Mouse (Mus musculus) hindbrain, embryonic 11.5 days (tissue): ENCODE data around the gene Fam222a. TPM values are rescaled to one million over a fixed set of nuclear protein-coding genes. Genes with fewer than 3 reads are reported as not detected.

Experiments used
- ATAC-seq: fragments of 200-750 bp; cut with Nextera tagmentation; 2 replicates; pipeline ENCODE4 v1.8.0; 2017; ENCODE audit warnings: mild to moderate bottlenecking, moderate TSS enrichment, moderate library complexity; ENCODE audit not compliant: low FRiP score
- DNase-seq: peaks from one replicate; pipeline ENCODE4 v3.0.0-alpha.2; 2015; ENCODE audit warnings: low spot score
- H3K27ac ChIP-seq: fragments of 300-500 bp; sonication (generic); 2 replicates; pipeline ENCODE4 v1.5.1; 2014; ENCODE audit warnings: mild to moderate bottlenecking, low read depth, low read length
- H3K27me3 ChIP-seq: fragments of 300-500 bp; sonication (generic); 2 replicates; pipeline ENCODE4 v1.6.1; 2014; ENCODE audit warnings: mild to moderate bottlenecking, low read length, moderate library complexity, mixed read lengths; ENCODE audit not compliant: control insufficient read depth, insufficient read depth
- H3K36me3 ChIP-seq: fragments of 300-500 bp; sonication (generic); 2 replicates; pipeline ENCODE4 v1.6.1; 2014; ENCODE audit warnings: mild to moderate bottlenecking, low read length, moderate library complexity, mixed read lengths; ENCODE audit not compliant: control insufficient read depth, insufficient read depth
- H3K4me1 ChIP-seq: fragments of 300-500 bp; sonication (generic); replicated peaks from 2 replicates; pipeline ENCODE4 v1.6.1; 2014; ENCODE audit warnings: low read length, mixed read lengths; ENCODE audit not compliant: control insufficient read depth, insufficient read depth
- H3K4me2 ChIP-seq: fragments of 300-500 bp; sonication (generic); replicated peaks from 2 replicates; pipeline ENCODE4 v1.6.1; 2014; ENCODE audit warnings: mild to moderate bottlenecking, low read depth, low read length
- H3K4me3 ChIP-seq: fragments of 300-500 bp; sonication (generic); 2 replicates; pipeline ENCODE4 v1.5.1; 2014; ENCODE audit warnings: low read depth, low read length
- H3K9ac ChIP-seq: fragments of 300-500 bp; sonication (generic); 2 replicates; pipeline ENCODE4 v1.6.1; 2014; ENCODE audit warnings: low read depth, low read length
- H3K9me3 ChIP-seq: fragments of 300-500 bp; sonication (generic); 2 replicates; pipeline ENCODE4 v1.6.1; 2016; ENCODE audit warnings: low read length; ENCODE audit not compliant: control insufficient read depth
- WGBS: fragments of 180-500 bp; shearing (Covaris S2); extraction: QIAGEN DNeasy Blood & Tissue Kit; methylation state at CpG from one replicate; pipeline ENCODE4 v1.1.7; 2014; 5-methylcytosine and 5-hydroxymethylcytosine counted together
- polyA plus RNA-seq: library from polyadenylated mRNA; unstranded; fragments of >200 nt; fragmentation: Nextera tagmentation; extraction: Ambion mirVana; gene quantifications from 2 replicates; pipeline ENCODE4 v1.2.1, GENCODE M21; 2014

Gene Fam222a
- polyA plus RNA-seq, 1 experiment from 2014 or later, result 6.5 TPM

DNA sequence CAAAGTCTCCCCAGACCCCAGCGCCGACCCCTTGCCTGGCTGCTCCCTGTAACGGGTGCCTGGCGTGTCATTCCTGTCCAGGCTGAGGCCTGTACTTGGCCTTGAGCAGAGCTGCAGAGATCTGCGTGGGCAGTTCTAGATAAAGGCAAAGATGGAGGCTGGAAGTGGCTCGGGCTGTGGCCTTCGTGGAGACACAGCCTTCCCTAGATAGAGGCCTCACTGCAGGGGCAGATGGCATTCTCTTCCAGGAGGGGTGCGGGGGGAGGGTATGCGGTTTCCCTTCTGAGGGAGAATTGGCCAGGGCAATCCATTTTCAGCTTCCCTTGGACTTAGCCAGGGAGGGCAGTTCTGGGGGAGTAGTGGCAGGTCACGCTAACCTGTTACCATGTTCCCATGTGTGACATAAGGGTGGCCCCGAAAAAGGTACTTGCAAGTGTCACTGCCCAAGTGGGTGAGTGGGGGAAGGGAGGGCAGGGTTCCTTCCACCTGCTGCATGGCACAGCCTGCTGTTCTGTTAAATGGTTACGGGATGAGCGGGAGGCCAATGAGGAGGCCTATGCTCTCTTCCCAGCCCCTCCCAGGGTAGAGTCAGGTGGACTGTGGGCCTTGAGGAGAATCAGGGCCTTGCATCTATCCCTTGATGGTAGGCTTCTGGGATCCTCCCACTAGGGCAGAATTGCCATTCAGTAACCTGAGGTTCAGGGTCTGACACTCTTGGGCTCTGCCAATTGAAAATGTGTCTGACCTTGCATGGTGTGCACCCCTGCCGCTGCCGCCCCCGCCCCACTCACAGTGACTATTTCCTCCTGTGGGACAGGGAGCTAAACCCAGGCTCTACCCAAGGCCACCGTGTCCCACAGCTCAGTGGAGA, 22.5 kb downstream of the Fam222a start:
- Histone ChIP-seq H3K36me3 (no peaks in the 10 kb centered on the region), H3K4me1 (peaks cover 35% of the 10 kb centered on the region), H3K9me3 (no peaks in the 10 kb centered on the region), H3K9ac (0 out of 2 replicates have a peak overlapping the region, but pooled peaks have one; percentile 15), H3K4me2 (no peak overlapping the region), H3K27ac (peak overlapping the region; percentile 79), H3K4me3 (no peak overlapping the region), H3K27me3 (no peaks in the 10 kb centered on the region)
- whole genome bisulfite sequencing, result 77% methylated on average over 17 of the region's 17 CpGs
- ATAC-seq, result no peak
- no peak for DNase-seq

DNA sequence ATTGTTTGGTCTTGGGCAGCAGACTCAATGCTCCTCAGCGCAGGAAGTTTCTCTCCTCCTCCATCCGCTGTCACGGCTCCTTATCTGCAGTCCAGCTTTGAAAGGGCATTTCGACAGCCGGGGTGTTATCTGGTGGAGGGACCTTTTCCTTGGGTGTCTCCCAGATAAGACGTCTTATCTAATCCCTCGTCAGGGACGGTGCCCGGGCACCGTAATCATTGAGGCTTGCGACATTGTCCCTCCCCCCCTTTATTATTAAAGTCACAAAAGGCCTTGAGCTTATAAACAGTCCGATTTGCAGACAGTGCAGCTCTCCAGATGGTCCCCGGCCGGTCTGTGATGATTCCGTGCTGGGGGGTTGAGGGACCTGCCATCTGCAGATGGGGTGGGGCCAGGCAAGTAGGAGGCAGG, 23.3 kb downstream of the Fam222a start:
- Histone ChIP-seq H3K36me3 (no peaks in the 10 kb centered on the region), H3K4me3 (no peak overlapping the region), H3K9me3 (no peaks in the 10 kb centered on the region), H3K4me1 (peaks cover 32% of the 10 kb centered on the region), H3K9ac (no peak overlapping the region), H3K27me3 (no peaks in the 10 kb centered on the region), H3K27ac (peak overlapping the region; percentile 79), H3K4me2 (no peak overlapping the region)
- ATAC-seq (peak; percentile 25; the same call in 1 of the 2 replicates), DNase-seq (peak; percentile 36)
- WGBS, result 38% methylated on average over 15 of the region's 15 CpGs

DNA sequence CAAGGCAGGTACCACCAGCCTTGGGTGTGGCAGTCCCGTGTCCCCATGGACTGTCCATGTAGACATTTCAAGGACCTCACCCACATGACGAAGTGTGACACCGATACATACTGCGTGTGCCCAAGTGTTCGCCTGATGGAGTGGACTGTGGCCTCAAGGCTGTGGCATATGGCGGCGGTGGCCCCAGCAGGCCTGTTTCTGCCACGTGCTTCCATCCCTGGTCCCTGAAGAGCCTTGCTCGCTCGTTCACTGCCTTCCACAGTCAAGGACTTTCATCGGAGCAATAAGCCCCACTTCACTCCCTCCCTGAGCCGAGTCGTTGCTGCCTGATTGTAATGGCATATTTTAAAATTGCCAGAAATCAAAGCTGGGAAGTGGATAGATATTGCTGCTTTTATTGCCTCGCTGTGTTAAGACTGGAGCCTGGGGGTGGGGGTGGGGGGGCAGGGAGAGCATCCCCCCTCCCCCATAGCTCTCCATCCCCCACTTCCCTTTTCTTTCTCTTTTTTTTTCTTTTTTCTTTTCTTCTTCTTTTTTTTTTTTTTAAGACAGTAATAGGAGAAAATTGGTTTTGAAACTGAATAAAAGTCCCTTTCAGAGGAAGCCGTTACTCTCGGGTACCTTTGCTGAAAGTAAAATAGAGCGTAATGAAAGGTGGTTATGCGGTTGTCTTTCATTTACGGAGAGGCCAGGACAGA, 24.8 kb downstream of the Fam222a start:
- peaks cover 34% of the 10 kb centered on the region for H3K4me1 ChIP-seq

DNA sequence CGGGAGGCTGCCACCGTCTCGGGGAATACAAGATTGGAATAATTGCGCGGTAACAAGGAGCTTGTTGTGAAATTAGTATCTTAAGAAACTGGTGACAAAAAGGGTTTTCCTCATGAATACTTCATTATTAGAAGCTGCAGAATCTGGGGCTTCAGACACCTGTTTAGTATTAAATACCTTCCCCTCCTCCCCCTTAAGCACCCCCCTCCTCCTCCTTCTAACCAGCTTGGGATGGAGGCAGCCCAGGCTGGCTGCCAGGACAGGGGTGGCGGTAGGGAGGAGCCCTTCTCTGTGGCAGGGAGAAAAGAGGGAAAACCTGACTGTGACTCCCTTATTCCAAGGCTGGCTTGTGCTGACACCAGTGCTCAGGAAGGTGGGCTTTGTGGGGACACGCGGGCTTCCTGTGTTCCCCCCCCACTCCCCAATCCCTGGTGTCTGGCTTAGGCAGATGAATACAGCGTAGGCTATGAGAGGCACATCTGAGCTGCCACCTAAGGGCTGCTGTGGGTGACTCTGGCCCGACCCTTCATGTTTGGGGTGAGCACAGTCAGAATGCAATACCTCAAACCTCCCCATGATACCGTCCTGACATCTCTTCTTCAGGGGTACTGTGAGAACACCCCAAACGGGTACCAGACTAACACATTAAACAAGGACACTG, 25.5 kb downstream of the Fam222a start:
- H3K9me3 ChIP-seq, result no peaks in the 10 kb centered on the region
- ATAC-seq, result no peak
- H3K9ac ChIP-seq, result no peak overlapping the region
- H3K4me3 ChIP-seq, result no peak overlapping the region
- H3K4me1 ChIP-seq, result peaks cover 31% of the 10 kb centered on the region
- 67% methylated on average over 12 of the region's 12 CpGs for WGBS
- H3K27ac ChIP-seq, result no peak overlapping the region
- DNase-seq, result no peak
- H3K36me3 ChIP-seq, result no peaks in the 10 kb centered on the region
- no peak overlapping the region for H3K4me2 ChIP-seq
- H3K27me3 ChIP-seq, result no peaks in the 10 kb centered on the region

More for the DNA sequence above, 24.8 kb downstream of the Fam222a start:
- H3K4me2 ChIP-seq, result no peak overlapping the region
- ATAC-seq, result no peak
- 0 out of 2 replicates have a peak overlapping the region, but pooled peaks have one; percentile 11 for H3K27ac ChIP-seq
- H3K9ac ChIP-seq, result no peak overlapping the region
- WGBS, result 60% methylated on average over 19 of the region's 19 CpGs
- no peak for DNase-seq
- no peaks in the 10 kb centered on the region for H3K36me3 ChIP-seq
- no peaks in the 10 kb centered on the region for H3K9me3 ChIP-seq
- H3K27me3 ChIP-seq, result no peaks in the 10 kb centered on the region
- H3K4me3 ChIP-seq, result no peak overlapping the region

DNA sequence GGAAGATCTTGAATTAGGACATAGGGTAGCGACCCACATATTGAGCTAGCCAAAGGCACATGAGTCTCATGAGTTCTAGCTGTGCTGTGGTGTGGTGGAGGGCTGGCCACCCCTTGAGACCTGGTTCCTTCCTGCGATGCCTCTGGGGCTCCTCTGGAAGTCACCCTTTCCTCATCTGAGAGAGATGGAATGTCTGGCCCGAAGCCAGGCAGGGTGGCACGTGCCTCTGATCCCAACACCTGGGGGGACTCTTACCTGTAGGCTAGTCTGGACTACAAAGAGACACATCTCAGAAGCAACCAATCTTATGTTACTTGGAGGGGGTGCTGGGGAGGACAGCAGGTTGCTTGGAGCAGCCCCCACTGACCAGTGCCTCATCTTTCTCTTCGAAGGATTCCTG, 26.1 kb downstream of the Fam222a start:
- Histone ChIP-seq H3K27me3 (no peaks in the 10 kb centered on the region), H3K4me2 (no peak overlapping the region), H3K4me3 (no peak overlapping the region), H3K36me3 (no peaks in the 10 kb centered on the region), H3K4me1 (peaks cover 31% of the 10 kb centered on the region), H3K9ac (no peak overlapping the region), H3K9me3 (no peaks in the 10 kb centered on the region), H3K27ac (0 out of 2 replicates have a peak overlapping the region, but pooled peaks have one; percentile 7)
- DNase-seq, result no peak
- WGBS, result 93% methylated on average over 5 of the region's 5 CpGs
- ATAC-seq, result no peak

DNA sequence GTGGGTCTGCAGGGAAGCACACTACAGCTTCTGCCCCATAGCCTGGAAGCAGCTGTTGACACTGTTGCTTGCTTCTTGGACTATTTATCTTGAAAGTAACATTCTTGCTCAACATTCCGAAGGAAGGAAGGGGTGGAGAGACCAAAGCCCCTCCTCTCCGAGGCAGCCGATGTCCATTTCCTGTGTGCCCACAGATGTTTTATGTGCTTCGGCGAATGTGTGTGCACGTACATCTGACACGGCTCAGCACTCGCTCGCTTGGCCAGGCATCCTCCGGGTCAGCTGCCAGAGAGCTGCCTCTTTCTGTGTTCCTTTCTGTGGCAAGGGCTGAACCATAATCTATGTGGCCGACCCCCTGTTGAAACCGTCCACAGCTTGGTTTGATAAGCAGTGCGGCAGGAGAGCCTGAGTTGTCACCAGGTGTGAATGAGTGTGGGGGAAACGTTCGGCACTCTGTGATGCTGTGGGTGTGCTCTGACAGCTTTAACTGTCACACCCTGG, 27.0 kb downstream of the Fam222a start:
- no peak for ATAC-seq
- no peaks in the 10 kb centered on the region for H3K9me3 ChIP-seq
- H3K27ac ChIP-seq, result no peak overlapping the region
- peaks cover 27% of the 10 kb centered on the region for H3K4me1 ChIP-seq
- H3K27me3 ChIP-seq, result no peaks in the 10 kb centered on the region
- H3K9ac ChIP-seq, result no peak overlapping the region
- no peaks in the 10 kb centered on the region for H3K36me3 ChIP-seq
- no peak overlapping the region for H3K4me2 ChIP-seq
- WGBS, result 81% methylated on average over 15 of the region's 15 CpGs
- no peak for DNase-seq
- H3K4me3 ChIP-seq, result no peak overlapping the region

DNA sequence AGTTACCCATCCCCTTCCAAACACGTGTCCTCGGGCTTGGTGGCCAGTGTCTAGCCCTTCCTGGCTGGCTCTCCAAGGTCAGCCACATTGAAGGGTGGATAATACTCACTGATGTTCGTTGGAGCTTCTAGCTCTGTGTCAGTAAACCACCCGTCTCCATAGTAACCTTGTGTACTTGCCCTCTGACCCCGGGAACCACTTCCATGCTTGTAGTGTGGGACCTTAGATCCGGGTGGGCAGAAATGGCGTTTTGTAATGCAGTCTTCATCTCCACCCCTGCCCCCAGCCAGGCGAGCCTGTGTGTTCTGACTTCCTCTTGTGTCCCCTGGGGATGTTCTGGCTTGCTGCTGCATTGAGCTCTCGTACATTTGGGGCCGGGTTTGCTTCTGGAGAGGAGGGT, 28.8 kb downstream of the Fam222a start:
- Histone ChIP-seq H3K27ac (no peak overlapping the region), H3K27me3 (no peaks in the 10 kb centered on the region), H3K4me3 (no peak overlapping the region), H3K36me3 (no peaks in the 10 kb centered on the region), H3K9me3 (no peaks in the 10 kb centered on the region), H3K4me2 (no peak overlapping the region), H3K9ac (peak overlapping the region; percentile 27; the same call in 1 of the 2 replicates), H3K4me1 (peaks cover 10% of the 10 kb centered on the region)
- ATAC-seq (no peak; the same call in 1 of the 2 replicates), DNase-seq (peak; percentile 48)
- WGBS, result 24% methylated on average over 10 of the region's 10 CpGs

DNA sequence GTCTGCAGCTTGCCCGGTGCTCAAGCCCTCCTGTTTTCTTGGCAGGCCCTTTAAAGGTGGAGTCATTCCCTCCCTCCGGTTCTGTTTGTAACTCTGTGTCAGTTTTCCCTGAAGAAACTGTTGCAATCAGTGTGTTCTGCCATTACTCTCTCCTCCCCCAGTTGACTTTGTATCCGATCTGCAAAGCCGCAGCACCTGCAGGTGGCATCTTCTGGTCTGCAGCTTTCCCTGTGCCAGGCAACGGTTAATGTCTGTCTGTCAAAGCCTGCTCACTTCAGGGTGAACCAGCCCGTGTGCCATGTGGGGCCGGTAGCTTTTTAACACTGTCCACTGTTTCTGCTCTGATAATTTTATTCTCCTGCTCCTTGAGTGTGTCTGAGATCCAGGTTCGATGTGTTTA, 29.4 kb downstream of the Fam222a start:
- H3K4me1 ChIP-seq, result peaks cover 6% of the 10 kb centered on the region
- no peaks in the 10 kb centered on the region for H3K27me3 ChIP-seq
- H3K9ac ChIP-seq, result no peak overlapping the region
- no peak overlapping the region for H3K4me2 ChIP-seq
- no peaks in the 10 kb centered on the region for H3K9me3 ChIP-seq
- H3K27ac ChIP-seq, result no peak overlapping the region
- H3K4me3 ChIP-seq, result no peak overlapping the region
- no peak for DNase-seq
- ATAC-seq, result no peak
- whole genome bisulfite sequencing, result 68% methylated on average over 8 of the region's 8 CpGs
- H3K36me3 ChIP-seq, result no peaks in the 10 kb centered on the region
